ENCODE assay signal across 25 mouse cellular contexts in genomic region chr12:88949870-88950269, GRCm38 (mm10).
"Had no signal": no experiment of that assay in that cellular context is flagged by ENCODE, and none has a peak within 500 bp of the region (broad histone marks: within the 10 kb centered on the region; RNA-seq: fewer than 3 reads in every experiment).

No protein-coding gene starts in this region.

- H3K9me3 ChIP-seq: embryonic facial prominence, embryonic 10.5 days; embryonic facial prominence, embryonic 12.5 days; embryonic facial prominence, embryonic 13.5 days; embryonic facial prominence, embryonic 15.5 days; forebrain, embryonic 10.5 days; forebrain, embryonic 12.5 days; forebrain, embryonic 13.5 days; forebrain, embryonic 15.5 days had no signal

- H3K36me3 ChIP-seq: embryonic facial prominence, embryonic 10.5 days; embryonic facial prominence, embryonic 12.5 days; embryonic facial prominence, embryonic 13.5 days; embryonic facial prominence, embryonic 15.5 days; forebrain, embryonic 10.5 days; forebrain, embryonic 12.5 days; forebrain, embryonic 15.5 days had no signal

- H3K27ac ChIP-seq: embryonic facial prominence, embryonic 10.5 days; embryonic facial prominence, embryonic 12.5 days; embryonic facial prominence, embryonic 13.5 days; embryonic facial prominence, embryonic 15.5 days; forebrain, embryonic 10.5 days; forebrain, embryonic 12.5 days; forebrain, embryonic 13.5 days; forebrain, embryonic 15.5 days; gastrocnemius, adult 2 months; heart, adult 2 months had no signal

- DNase-seq: cerebellum, adult 9-10 months; cerebellum, adult 9-11 months; cerebellum, postnatal 10 days; cerebellum, postnatal 14 days; cerebellum, postnatal 25 days; cerebellum, postnatal 36 days; embryo, embryonic 11 days; forebrain, postnatal 0 days; gastrocnemius, adult 2 months; gastrocnemius, postnatal 10 days; gastrocnemius, postnatal 14 days; gastrocnemius, postnatal 25 days; gastrocnemius, postnatal 36 days; heart, adult 11 months; heart, adult 18-20 months; heart, adult 2 months had no signal

- H3K4me2 ChIP-seq: embryonic facial prominence, embryonic 12.5 days; embryonic facial prominence, embryonic 13.5 days; embryonic facial prominence, embryonic 15.5 days; forebrain, embryonic 12.5 days; forebrain, embryonic 13.5 days; forebrain, embryonic 15.5 days had no signal

- H3K4me3 ChIP-seq: embryonic facial prominence, embryonic 10.5 days; embryonic facial prominence, embryonic 12.5 days; embryonic facial prominence, embryonic 13.5 days; embryonic facial prominence, embryonic 15.5 days; erythroblast, embryonic 14.5 days; forebrain, embryonic 10.5 days; forebrain, embryonic 12.5 days; forebrain, embryonic 13.5 days; forebrain, embryonic 15.5 days; gastrocnemius, adult 2 months; heart, adult 2 months had no signal

- H3K27me3 ChIP-seq: embryonic facial prominence, embryonic 12.5 days; embryonic facial prominence, embryonic 13.5 days; embryonic facial prominence, embryonic 15.5 days; forebrain, embryonic 12.5 days; forebrain, embryonic 13.5 days; forebrain, embryonic 15.5 days had no signal

- H3K9ac ChIP-seq: embryonic facial prominence, embryonic 12.5 days; embryonic facial prominence, embryonic 13.5 days; embryonic facial prominence, embryonic 15.5 days; forebrain, embryonic 12.5 days; forebrain, embryonic 13.5 days; forebrain, embryonic 15.5 days; forebrain, postnatal 0 days had no signal

- H3K4me1 ChIP-seq: embryonic facial prominence, embryonic 10.5 days; embryonic facial prominence, embryonic 12.5 days; embryonic facial prominence, embryonic 13.5 days; embryonic facial prominence, embryonic 15.5 days; forebrain, embryonic 10.5 days; forebrain, embryonic 12.5 days; forebrain, embryonic 13.5 days; forebrain, embryonic 15.5 days had no signal
